Mouse (Mus musculus) hindbrain, postnatal 0 days (tissue): ENCODE measurements around the gene Gm10401. TPM values are rescaled to one million over a fixed set of nuclear protein-coding genes. Genes with fewer than 3 reads are reported as not detected.

Experiments
- ATAC-seq: fragments of 200-750 bp; cut with Nextera tagmentation; 2 replicates; pipeline ENCODE4 v1.8.0; 2017; ENCODE audit warnings: mild to moderate bottlenecking, moderate TSS enrichment, moderate library complexity
- DNase-seq: peaks from one replicate; pipeline ENCODE4 v3.0.0-alpha.2; 2015; ENCODE audit warnings: low spot score
- H3K27ac ChIP-seq: fragments of 300-500 bp; sonication (generic); 2 replicates; pipeline ENCODE4 v1.5.1; 2014; ENCODE audit warnings: mild to moderate bottlenecking
- H3K27me3 ChIP-seq: fragments of 300-500 bp; sonication (generic); 2 replicates; pipeline ENCODE4 v1.6.1; 2014; ENCODE audit warnings: low read length, mixed read lengths; ENCODE audit not compliant: insufficient read depth
- H3K36me3 ChIP-seq: fragments of 300-500 bp; sonication (generic); 2 replicates; pipeline ENCODE4 v1.6.1; 2014; ENCODE audit warnings: low read length, mixed read lengths; ENCODE audit not compliant: insufficient read depth
- H3K4me1 ChIP-seq: fragments of 300-500 bp; sonication (generic); 2 replicates; pipeline ENCODE4 v1.6.1; 2014; ENCODE audit warnings: antibody characterized with exemption, low read length, mixed read lengths; ENCODE audit not compliant: insufficient read depth
- H3K4me2 ChIP-seq: fragments of 300-500 bp; sonication (generic); 2 replicates; pipeline ENCODE4 v1.6.1; 2014; ENCODE audit warnings: low read depth, mild to moderate bottlenecking, low read length, moderate library complexity, mixed read lengths
- H3K4me3 ChIP-seq: fragments of 300-500 bp; sonication (generic); 2 replicates; pipeline ENCODE4 v1.5.1; 2014; ENCODE audit warnings: low read length
- H3K9ac ChIP-seq: fragments of 300-500 bp; sonication (generic); replicated peaks from 2 replicates; pipeline ENCODE4 v1.6.1; 2014; ENCODE audit warnings: mild to moderate bottlenecking, low read length, moderate library complexity, mixed read lengths
- H3K9me3 ChIP-seq: fragments of 300-500 bp; sonication (generic); 2 replicates; pipeline ENCODE4 v1.6.1; 2016; ENCODE audit warnings: low read length, mixed read lengths
- CTCF ChIP-seq: IDR thresholded peaks from 2 replicates; pipeline ENCODE4 v1.5.1; 2016; ENCODE audit warnings: antibody characterized with exemption, control low read depth, low read depth
- WGBS: fragments of 180-500 bp; shearing (Covaris S2); extraction: QIAGEN DNeasy Blood & Tissue Kit; methylation state at CpG from one replicate; pipeline ENCODE4 v1.1.7; 2014; 5-methylcytosine and 5-hydroxymethylcytosine counted together
- polyA plus RNA-seq: library from polyadenylated mRNA; unstranded; fragments of >200 nt; fragmentation: Nextera tagmentation; extraction: Ambion mirVana; gene quantifications from 2 replicates; pipeline ENCODE4 v1.2.1, GENCODE M21; 2015
- total RNA-seq: library from RNA; depleted of rRNA; stranded (reverse); fragments of >200 nt; gene quantifications from 2 replicates; pipeline ENCODE4 v1.2.3, GENCODE M21; 2014

Gm10401 gene
- total and polyA plus RNA-seq, 2 experiments from 2014 or later: 38.5 TPM; not detected in 1

DNA sequence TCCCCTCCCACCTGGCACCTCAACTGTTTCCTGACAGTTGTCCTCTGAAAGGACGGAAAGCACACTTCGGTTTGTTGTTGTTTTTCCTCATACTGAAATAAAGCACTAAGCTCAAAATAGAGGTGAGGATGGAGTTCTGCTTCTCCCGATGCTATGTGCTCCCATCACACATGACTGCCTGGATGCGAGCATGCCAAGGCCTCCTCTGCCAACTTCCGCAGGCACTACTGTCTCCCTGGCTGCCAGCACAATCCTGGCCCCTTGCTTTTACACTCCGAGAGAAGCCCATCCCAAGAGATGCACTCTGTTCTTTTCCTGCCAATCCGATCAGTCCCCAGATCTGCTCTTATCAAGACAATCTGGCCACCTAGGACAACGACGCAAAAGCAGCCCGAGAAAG is 45.5 kb upstream of the Gm10401 start:
- Histone ChIP-seq H3K4me1 (peaks cover 6% of the 10 kb centered on the region; the same call in 1 of the 2 replicates), H3K4me2 (no peak overlapping the region), H3K27me3 (no peaks in the 10 kb centered on the region), H3K9ac (no peak overlapping the region; the same call in 1 of the 2 replicates), H3K9me3 (no peaks in the 10 kb centered on the region), H3K4me3 (no peak overlapping the region), H3K36me3 (peaks cover 26% of the 10 kb centered on the region), H3K27ac (peak overlapping the region; percentile 41; the same call in 1 of the 2 replicates)
- DNase-seq (peak; percentile 67), ATAC-seq (peak; percentile 53; the same call in 1 of the 2 replicates)
- no peak for TF ChIP-seq CTCF
- WGBS: 39% methylated on average over 10 of the region's 10 CpGs

DNA sequence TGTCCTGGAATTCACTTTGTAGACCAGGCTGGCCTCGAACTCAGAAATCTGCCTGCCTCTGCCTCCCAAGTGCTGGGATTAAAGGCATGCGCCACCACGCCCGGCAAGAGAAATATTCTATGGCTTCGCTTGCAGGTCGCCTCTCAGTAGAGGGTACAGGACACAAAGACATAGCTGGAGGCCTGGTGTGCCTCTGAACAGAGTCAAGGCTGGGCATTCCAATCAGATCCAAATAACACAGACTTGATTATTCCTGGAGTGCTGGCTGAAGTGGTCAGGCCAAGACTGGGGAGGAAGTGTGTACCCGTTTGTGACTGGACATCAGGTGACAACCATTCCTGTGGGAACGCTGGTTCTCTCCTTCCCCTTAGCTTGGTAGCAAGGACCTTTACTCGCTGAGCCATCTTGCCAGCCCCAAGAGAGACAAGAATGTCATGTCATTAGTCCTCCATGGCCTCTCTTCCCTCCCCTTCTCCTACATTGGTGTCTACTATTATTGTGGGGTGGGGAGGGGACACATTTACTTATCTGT is 44.1 kb upstream of the Gm10401 start:
- DNase-seq (no peak), ATAC-seq (no peak)
- 80% methylated on average over 9 of the region's 9 CpGs for WGBS
- no peak for TF ChIP-seq CTCF
- Histone ChIP-seq H3K4me1 (peaks cover 6% of the 10 kb centered on the region; the same call in 1 of the 2 replicates), H3K9me3 (no peaks in the 10 kb centered on the region), H3K27ac (no peak overlapping the region), H3K9ac (no peak overlapping the region), H3K36me3 (peaks cover 13% of the 10 kb centered on the region), H3K4me2 (no peak overlapping the region), H3K27me3 (no peaks in the 10 kb centered on the region), H3K4me3 (no peak overlapping the region)

GRCm38 (mm10) chr5:115140726-115141125 is 42.6 kb upstream of the Gm10401 start:
- H3K27me3 ChIP-seq: no peaks in the 10 kb centered on the region
- no peak overlapping the region for H3K27ac ChIP-seq
- ATAC-seq: no peak
- peaks cover 6% of the 10 kb centered on the region; the same call in 1 of the 2 replicates for H3K4me1 ChIP-seq
- no peaks in the 10 kb centered on the region for H3K36me3 ChIP-seq
- no peak for DNase-seq
- no peak overlapping the region for H3K9ac ChIP-seq
- H3K9me3 ChIP-seq: no peaks in the 10 kb centered on the region
- no peak overlapping the region for H3K4me3 ChIP-seq
- no peak overlapping the region for H3K4me2 ChIP-seq
- WGBS: 82% methylated on average over 3 of the region's 3 CpGs
- no peak for TF ChIP-seq CTCF

- Histone ChIP-seq H3K9ac (no peak overlapping the region), H3K4me2 (no peak overlapping the region), H3K36me3 (no peaks in the 10 kb centered on the region), H3K4me1 (peaks cover 6% of the 10 kb centered on the region; the same call in 1 of the 2 replicates), H3K27me3 (no peaks in the 10 kb centered on the region), H3K9me3 (no peaks in the 10 kb centered on the region), H3K27ac (no peak overlapping the region), H3K4me3 (no peak overlapping the region)
- ATAC-seq (no peak), DNase-seq (no peak)
- WGBS: 85% methylated on average over 4 of the region's 4 CpGs
- peak; percentile 30 for TF ChIP-seq CTCF
These were observed 41.0 kb upstream of the Gm10401 start for GRCm38 (mm10) chr5:115139124-115139523.

GRCm38 (mm10) chr5:115134234-115135165 is 36.4 kb upstream of the Gm10401 start, which contains the start of gene Unc119b:
TSS of gene Unc119b (minus strand) at chr5:115134975.
- ATAC-seq: peak; percentile 95

GRCm38 (mm10) chr5:115133358-115134066 is 35.4 kb upstream of the Gm10401 start:
- Histone ChIP-seq H3K27ac (no peak overlapping the region), H3K4me2 (peak overlapping the region; percentile 89), H3K4me1 (peaks cover 4% of the 10 kb centered on the region; the same call in 1 of the 2 replicates), H3K9ac (peak overlapping the region; percentile 71; the same call in 1 of the 2 replicates), H3K36me3 (peaks cover 15% of the 10 kb centered on the region), H3K9me3 (no peaks in the 10 kb centered on the region), H3K27me3 (no peaks in the 10 kb centered on the region), H3K4me3 (peak overlapping the region; percentile 85)
- 52% methylated on average over 6 of the region's 6 CpGs for WGBS
- DNase-seq: no peak
- ATAC-seq: no peak
- TF ChIP-seq CTCF: no peak

More at GRCm38 (mm10) chr5:115134234-115135165, 36.4 kb upstream of the Gm10401 start, which contains the start of gene Unc119b:
- Histone ChIP-seq H3K36me3 (peaks cover 13% of the 10 kb centered on the region), H3K9ac (peak within 1 kb of the TSS; percentile 71), H3K27ac (peak within 1 kb of the TSS; percentile 67), H3K4me1 (peaks cover 4% of the 10 kb centered on the region; the same call in 1 of the 2 replicates), H3K4me3 (peak within 1 kb of the TSS; percentile 85), H3K9me3 (no peaks in the 10 kb centered on the region), H3K27me3 (no peaks in the 10 kb centered on the region), H3K4me2 (peak within 1 kb of the TSS; percentile 89)
- no peak for TF ChIP-seq CTCF
- under 1% methylated on average over 64 of the region's 81 CpGs for WGBS
- DNase-seq: peak; percentile 94
